Mouse (Mus musculus) megakaryocyte, embryonic 14.5 days (primary cell): ENCODE data around the gene Nkd1.

ENCODE experiments used
- FLI1 ChIP-seq: IDR thresholded peaks from 2 replicates; pipeline ENCODE4 v1.6.1; 2012; ENCODE audit warnings: low read length, inconsistent platforms, mixed read lengths
- GATA1 ChIP-seq: IDR thresholded peaks from 3 replicates; pipeline ENCODE4 v1.6.1; 2012; ENCODE audit warnings: mixed read lengths, low read length, inconsistent platforms, borderline replicate concordance

DNA sequence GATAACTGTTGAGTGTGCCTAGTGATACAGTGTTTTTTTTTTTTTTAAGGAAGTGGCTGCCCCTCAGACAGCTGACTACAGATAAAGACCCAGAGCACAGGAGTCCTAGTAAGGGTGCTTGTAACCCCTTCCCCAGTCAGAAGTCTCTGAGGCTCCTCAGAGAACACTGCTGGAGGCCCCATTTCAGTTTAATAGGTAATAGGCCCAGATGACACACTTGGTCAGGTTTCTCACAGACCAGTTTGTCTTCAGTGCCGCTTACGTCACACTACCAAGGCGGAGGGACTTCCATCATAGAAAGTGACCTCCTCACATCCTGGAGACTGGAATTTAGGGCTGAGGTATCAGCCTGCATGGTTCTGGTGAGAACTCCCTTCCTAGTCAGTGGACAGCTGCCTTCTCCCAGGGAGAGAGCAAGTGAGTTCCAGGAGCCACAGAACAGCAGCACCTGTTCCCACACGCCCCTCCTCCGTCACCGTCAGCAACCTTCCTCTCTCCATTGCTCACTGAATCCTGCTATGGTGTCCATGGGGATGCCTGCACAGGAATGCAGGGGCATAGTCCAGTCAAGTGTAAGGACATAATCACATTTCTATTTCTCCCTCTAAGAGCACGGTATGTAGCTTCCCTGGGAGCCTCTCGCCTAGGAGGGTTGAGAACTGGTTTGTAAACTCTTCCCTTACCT is 67.2 kb downstream of the Nkd1 start:
- TF ChIP-seq FLI1 (no peak), GATA1 (no peak)
